Mouse (Mus musculus): Measurements from ENCODE around the gene Sult3a2. TPM values are rescaled to one million over a fixed set of nuclear protein-coding genes. Genes with fewer than 3 reads are reported as not detected.

Sult3a2 gene
- polyA plus RNA-seq, 1 experiment from 2014 or later, result not detected

DNA sequence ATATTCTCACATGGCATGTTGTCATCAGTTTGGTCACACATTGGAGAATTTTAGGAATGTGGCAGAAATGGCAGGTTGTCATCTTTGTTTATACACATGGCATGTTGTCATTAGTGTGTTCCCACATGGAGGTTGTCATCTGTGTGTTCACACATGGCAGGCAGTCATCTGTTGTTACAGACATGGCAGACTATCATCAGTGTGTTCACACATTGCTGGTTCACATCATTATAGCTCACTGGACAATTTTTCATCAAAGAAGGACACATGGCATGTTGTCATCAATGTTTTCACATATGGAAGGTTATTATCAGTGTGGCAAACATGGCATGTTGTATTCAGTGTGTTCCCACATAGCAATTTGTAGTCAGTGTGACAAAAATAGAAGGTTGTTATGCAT lies 53.3 kb downstream of the Sult3a2 start:
- Histone ChIP-seq H3K9me3 (ENCODE audit: low read length) (peaks cover 3% of the 10 kb centered on the region; the same call in 1 of the 2 replicates), H3K9ac (replicated peaks; ENCODE audit: low read length) (no peak overlapping the region), H3K36me3 (ENCODE audit: insufficient read depth, low read length) (no peaks in the 10 kb centered on the region), H3K4me1 (ENCODE audit: insufficient read depth, low read length) (no peaks in the 10 kb centered on the region), H3K4me2 (replicated peaks; ENCODE audit: low read depth, low read length) (no peak overlapping the region), H3K27ac (ENCODE audit: low read length) (no peak overlapping the region), H3K4me3 (ENCODE audit: low read length) (no peak overlapping the region), H3K27me3 (ENCODE audit: insufficient read depth, low read length) (no peaks in the 10 kb centered on the region)
- ATAC-seq (ENCODE audit: low FRiP score, low TSS enrichment), result no peak

DNA sequence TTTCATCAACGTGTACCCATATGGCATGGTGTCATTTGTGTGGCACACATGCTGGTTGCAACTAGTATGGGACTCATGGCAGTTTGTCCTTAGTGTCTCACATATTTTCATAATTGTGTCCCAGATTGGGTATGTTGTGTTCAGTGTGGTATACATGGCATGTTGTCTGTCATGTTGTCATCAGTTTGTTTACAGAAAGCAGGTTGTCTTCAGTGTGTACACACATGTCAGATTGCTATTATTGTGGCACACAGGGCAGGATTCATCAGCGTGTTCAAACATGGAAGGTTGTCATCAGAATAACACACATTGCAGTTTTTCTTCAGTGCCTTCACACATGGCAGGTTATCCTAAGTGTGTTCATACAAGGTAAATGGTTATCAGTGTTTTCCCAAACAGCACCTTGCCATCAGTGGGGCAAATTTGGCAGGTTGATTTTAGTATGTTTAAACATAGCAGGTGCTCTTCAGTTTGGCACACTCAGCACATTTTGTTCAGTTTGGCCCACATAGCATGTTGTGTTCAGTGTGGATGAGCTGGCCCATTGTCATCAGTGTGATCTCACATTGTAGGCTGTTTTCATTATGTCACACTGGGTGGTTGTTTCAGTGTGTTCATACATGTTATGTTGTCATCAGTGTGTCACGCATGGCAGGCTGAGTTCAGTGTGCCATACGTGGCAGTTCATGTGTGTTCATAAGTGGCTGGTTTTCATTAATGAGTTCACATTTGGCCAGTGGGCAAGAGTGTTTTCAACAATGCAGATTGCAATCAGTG lies 53.9 kb downstream of the Sult3a2 start:
- H3K36me3 ChIP-seq (ENCODE audit: insufficient read depth, low read length), result no peaks in the 10 kb centered on the region
- no peak overlapping the region for H3K4me3 ChIP-seq (ENCODE audit: low read length)
- H3K27ac ChIP-seq (ENCODE audit: low read length), result no peak overlapping the region
- no peaks in the 10 kb centered on the region for H3K9me3 ChIP-seq (ENCODE audit: low read length)
- no peak for ATAC-seq (ENCODE audit: low FRiP score, low TSS enrichment)
- H3K27me3 ChIP-seq (ENCODE audit: insufficient read depth, low read length), result no peaks in the 10 kb centered on the region
- H3K4me1 ChIP-seq (ENCODE audit: insufficient read depth, low read length), result no peaks in the 10 kb centered on the region
- WGBS, result 89% methylated on average over 4 of the region's 4 CpGs
- H3K9ac ChIP-seq (replicated peaks; ENCODE audit: low read length), result no peak overlapping the region
- no peak overlapping the region for H3K4me2 ChIP-seq (replicated peaks; ENCODE audit: low read depth, low read length)

DNA sequence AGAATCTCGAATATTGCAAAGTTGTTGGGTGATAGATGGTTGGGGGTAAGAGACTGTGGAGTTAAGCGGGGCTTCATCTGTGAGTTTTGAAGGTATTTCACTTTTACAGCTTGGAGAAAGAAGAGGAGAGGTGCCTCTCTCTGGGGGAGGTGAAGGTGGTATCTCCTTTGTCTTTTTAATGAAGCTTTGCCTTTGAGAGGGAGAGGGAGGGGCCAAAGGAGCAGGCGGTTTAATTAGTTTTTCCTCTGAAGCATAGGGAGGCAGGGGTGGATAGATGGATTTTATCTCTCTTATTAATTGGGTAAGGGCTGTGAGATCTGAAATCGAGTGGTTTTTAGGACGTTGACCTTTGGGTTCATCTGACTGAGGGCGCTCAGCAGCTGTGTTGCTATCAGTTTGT lies 62.7 kb downstream of the Sult3a2 start:
- H3K4me3 ChIP-seq (ENCODE audit: low read length), result no peak overlapping the region
- H3K36me3 ChIP-seq (ENCODE audit: insufficient read depth, low read length), result no peaks in the 10 kb centered on the region
- H3K4me1 ChIP-seq (ENCODE audit: insufficient read depth, low read length), result no peaks in the 10 kb centered on the region
- H3K9ac ChIP-seq (replicated peaks; ENCODE audit: low read length), result no peak overlapping the region
- no peaks in the 10 kb centered on the region for H3K27me3 ChIP-seq (ENCODE audit: insufficient read depth, low read length)
- ATAC-seq (ENCODE audit: low FRiP score, low TSS enrichment), result no peak
- no peak overlapping the region for H3K27ac ChIP-seq (ENCODE audit: low read length)
- no peak overlapping the region for H3K4me2 ChIP-seq (replicated peaks; ENCODE audit: low read depth, low read length)
- 35% methylated on average over 6 of the region's 6 CpGs for WGBS
- H3K9me3 ChIP-seq (ENCODE audit: low read length), result no peaks in the 10 kb centered on the region

DNA sequence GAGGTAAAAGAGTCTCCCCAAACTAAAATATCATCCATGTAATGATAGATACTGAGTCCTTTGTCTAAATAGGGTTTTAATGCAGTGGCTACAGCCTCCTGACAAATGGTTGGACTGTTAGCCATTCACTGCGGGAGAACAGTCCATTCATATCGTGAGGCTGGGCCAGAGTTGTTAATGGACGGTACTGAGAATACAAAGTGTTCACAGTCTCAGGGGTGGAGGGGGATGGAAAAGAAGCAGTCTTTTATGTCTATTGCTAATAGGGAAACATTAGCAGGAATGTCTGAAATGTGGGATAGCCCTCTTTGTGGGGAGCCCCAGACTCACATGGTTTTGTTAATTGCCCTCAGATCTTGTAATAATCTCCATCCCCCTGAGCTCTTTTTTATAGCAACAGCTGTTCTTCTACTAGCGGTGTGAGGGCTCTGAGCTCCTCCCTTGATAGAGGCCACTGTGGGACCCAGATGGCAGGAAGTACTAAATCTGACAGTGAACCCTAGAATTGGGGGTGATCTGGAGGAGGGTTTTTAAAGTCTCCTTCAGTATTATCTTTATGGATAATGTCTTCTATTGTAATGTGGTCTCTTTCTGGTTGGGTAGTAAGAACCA lies 64.6 kb downstream of the Sult3a2 start:
- Histone ChIP-seq H3K36me3 (ENCODE audit: insufficient read depth, low read length) (no peaks in the 10 kb centered on the region), H3K4me1 (ENCODE audit: insufficient read depth, low read length) (no peaks in the 10 kb centered on the region), H3K9ac (replicated peaks; ENCODE audit: low read length) (no peak overlapping the region), H3K27ac (ENCODE audit: low read length) (no peak overlapping the region), H3K27me3 (ENCODE audit: insufficient read depth, low read length) (no peaks in the 10 kb centered on the region), H3K4me3 (ENCODE audit: low read length) (no peak overlapping the region), H3K4me2 (replicated peaks; ENCODE audit: low read depth, low read length) (no peak overlapping the region), H3K9me3 (ENCODE audit: low read length) (no peaks in the 10 kb centered on the region)
- no peak for ATAC-seq (ENCODE audit: low FRiP score, low TSS enrichment)
- 61% methylated on average over 4 of the region's 4 CpGs for WGBS

Other genes starting within 250 kb of the Sult3a2 start
- gene Clvs2, start 161.9 kb downstream of the Sult3a2 start, polyA plus RNA-seq (2015; fragmentation: Nextera tagmentation; extraction: Ambion mirVana), result 0.46 TPM in 1 of 2 replicates, not detected in the other
- not detected in 2 replicates for gene Sult3a1, start 71.0 kb upstream of the Sult3a2 start, polyA plus RNA-seq (2015; fragmentation: Nextera tagmentation; extraction: Ambion mirVana)
- gene Rsph4a, start 118.4 kb upstream of the Sult3a2 start, polyA plus RNA-seq (2015; fragmentation: Nextera tagmentation; extraction: Ambion mirVana), result 0.10 and 0.15 TPM in 2 replicates
- gene Zup1, start 164.6 kb upstream of the Sult3a2 start, polyA plus RNA-seq (2015; fragmentation: Nextera tagmentation; extraction: Ambion mirVana), result 19.9 and 22.0 TPM in 2 replicates
- 102 and 105 TPM in 2 replicates for gene Rwdd1, start 232.9 kb upstream of the Sult3a2 start, polyA plus RNA-seq (2015; fragmentation: Nextera tagmentation; extraction: Ambion mirVana)